Mouse (Mus musculus): ENCODE data around the gene Cln3. TPM values are rescaled to one million over a fixed set of nuclear protein-coding genes. Genes with fewer than 3 reads are reported as not detected.

The Cln3 gene
- total RNA-seq, 2 experiments from 2014 or later, result 19.9 to 36.3 TPM

GRCm38 (mm10) chr7:126596414-126596813 lies 10.8 kb upstream of the Cln3 start:
- ATAC-seq (replicated peaks; ENCODE audit: poor library complexity), result peak; percentile 62

- ATAC-seq (replicated peaks; ENCODE audit: poor library complexity), result no peak
Measured at GRCm38 (mm10) chr7:126595890-126596289, 10.3 kb upstream of the Cln3 start.

- peak; percentile 61 for ATAC-seq (replicated peaks; ENCODE audit: poor library complexity)
Measured at GRCm38 (mm10) chr7:126594862-126595561, 9.4 kb upstream of the Cln3 start, which contains the start of gene Il27. Gene Il27 (minus strand): TSS chr7:126594941.

- no peak for ATAC-seq (replicated peaks; ENCODE audit: poor library complexity)
Measured at GRCm38 (mm10) chr7:126587779-126588178, 2.2 kb upstream of the Cln3 start.

- ATAC-seq (replicated peaks; ENCODE audit: poor library complexity), result no peak
Measured at GRCm38 (mm10) chr7:126586839-126587238, 1.2 kb upstream of the Cln3 start.

- ATAC-seq (replicated peaks; ENCODE audit: poor library complexity), result peak; percentile 57
Measured at GRCm38 (mm10) chr7:126584506-126584977, 1.1 kb downstream of the Cln3 start, which contains the start of gene Apobr. Gene Apobr (plus strand): TSS chr7:126584942.

GRCm38 (mm10) chr7:126583761-126584160 lies 1.9 kb downstream of the Cln3 start:
- no peak for ATAC-seq (replicated peaks; ENCODE audit: poor library complexity)

GRCm38 (mm10) chr7:126583251-126583709 lies 2.3 kb downstream of the Cln3 start:
- ATAC-seq (replicated peaks; ENCODE audit: poor library complexity), result peak; percentile 62

GRCm38 (mm10) chr7:126582759-126583158 lies 2.9 kb downstream of the Cln3 start:
- ATAC-seq (replicated peaks; ENCODE audit: poor library complexity), result no peak

GRCm38 (mm10) chr7:126581661-126582060 lies 4.0 kb downstream of the Cln3 start:
- ATAC-seq (replicated peaks; ENCODE audit: poor library complexity), result no peak

- 0 out of 2 replicates have a peak, but pooled peaks have one; percentile 32 for ATAC-seq (replicated peaks; ENCODE audit: poor library complexity)
Measured at GRCm38 (mm10) chr7:126579172-126579571, 6.4 kb downstream of the Cln3 start.

GRCm38 (mm10) chr7:126576946-126577345 lies 8.7 kb downstream of the Cln3 start:
- peak; percentile 88 for ATAC-seq (replicated peaks; ENCODE audit: poor library complexity)

- peak; percentile 95 for ATAC-seq (replicated peaks; ENCODE audit: poor library complexity)
Measured at GRCm38 (mm10) chr7:126566094-126566765, 19.4 kb downstream of the Cln3 start, which contains the start of gene Eif3c. Gene Eif3c (minus strand): TSS chr7:126566411.

- peak; percentile 45 for ATAC-seq (replicated peaks; ENCODE audit: poor library complexity)
Measured at GRCm38 (mm10) chr7:126565693-126566092, 19.9 kb downstream of the Cln3 start.

- ATAC-seq (replicated peaks; ENCODE audit: poor library complexity), result no peak
Measured at GRCm38 (mm10) chr7:126556635-126557034, 29.0 kb downstream of the Cln3 start.

- peak; percentile 68 for ATAC-seq (replicated peaks; ENCODE audit: poor library complexity)
Measured at GRCm38 (mm10) chr7:126554796-126555195, 30.8 kb downstream of the Cln3 start.

- no peak for ATAC-seq (replicated peaks; ENCODE audit: poor library complexity)
Measured at GRCm38 (mm10) chr7:126545631-126546030, 40.0 kb downstream of the Cln3 start.

GRCm38 (mm10) chr7:126541661-126542060 lies 44.0 kb downstream of the Cln3 start:
- no peak for ATAC-seq (replicated peaks; ENCODE audit: poor library complexity)

- ATAC-seq (replicated peaks; ENCODE audit: poor library complexity), result peak; percentile 78
Measured at GRCm38 (mm10) chr7:126537820-126538585, 47.6 kb downstream of the Cln3 start.

GRCm38 (mm10) chr7:126536466-126536865 lies 49.2 kb downstream of the Cln3 start:
- ATAC-seq (replicated peaks; ENCODE audit: poor library complexity), result no peak

- peak; percentile 78 for ATAC-seq (replicated peaks; ENCODE audit: poor library complexity)
Measured at GRCm38 (mm10) chr7:126535766-126536165, 49.9 kb downstream of the Cln3 start.
